Mouse (Mus musculus) MEL (cell line): ENCODE measurements around the gene Pms1. TPM values are rescaled to one million over a fixed set of nuclear protein-coding genes. Genes with fewer than 3 reads are reported as not detected.

Source experiments
- DNase-seq: peaks from one replicate; pipeline ENCODE4 v3.0.0; 2011; ENCODE audit warnings: low read depth, low spot score
- H3K27ac ChIP-seq: 2 replicates; pipeline ENCODE4 v1.5.1; 2012; ENCODE audit warnings: low read depth, mild to moderate bottlenecking, control low read depth, low read length, moderate library complexity; ENCODE audit not compliant: control insufficient read depth
- H3K27me3 ChIP-seq, 2 experiments: fragments of 150-350 bp in 1 of 2; sonication (generic) in 1 of 2; 2 replicates each; pipeline ENCODE4 v1.6.1; 2012; ENCODE audit warnings: low read length in 2 of 2, mild to moderate bottlenecking in 2 of 2, improper control_type of control experiment in 1 of 2, moderate library complexity in 1 of 2; ENCODE audit not compliant: insufficient read depth in 2 of 2, control insufficient read depth in 1 of 2
- H3K36me3 ChIP-seq, 2 experiments: 2 replicates each; pipeline ENCODE4 v1.6.1; 2012 to 2014; ENCODE audit warnings: low read length in 2 of 2, improper control_type of control experiment in 1 of 2, inconsistent platforms in 1 of 2, mild to moderate bottlenecking in 1 of 2; ENCODE audit not compliant: insufficient read depth in 2 of 2, control insufficient read depth in 1 of 2
- H3K4me1 ChIP-seq, 2 experiments: fragments of 150-350 bp in 1 of 2; sonication (generic) in 1 of 2; 2 replicates each; pipeline ENCODE4 v1.6.1; 2012; ENCODE audit warnings: low read length in 2 of 2, improper control_type of control experiment in 1 of 2, mild to moderate bottlenecking in 1 of 2; ENCODE audit not compliant: insufficient read depth in 2 of 2, control insufficient read depth in 1 of 2
- H3K4me3 ChIP-seq, 2 experiments: fragments of 150-350 bp in 1 of 2; sonication (generic) in 1 of 2; 2 replicates each; pipeline ENCODE4 v1.5.1; 2012; ENCODE audit warnings: low read depth in 2 of 2, low read length in 2 of 2, mild to moderate bottlenecking in 2 of 2, moderate library complexity in 2 of 2, control low read depth in 1 of 2, improper control_type of control experiment in 1 of 2; ENCODE audit not compliant: control insufficient read depth in 1 of 2, insufficient read depth in 1 of 2
- H3K79me2 ChIP-seq: 2 replicates; pipeline ENCODE4 v1.6.1; 2012; ENCODE audit warnings: mild to moderate bottlenecking, low read length, moderate library complexity; ENCODE audit not compliant: control insufficient read depth, poor library complexity, insufficient read depth
- H3K9ac ChIP-seq: 2 replicates; pipeline ENCODE4 v1.6.1; 2012; ENCODE audit warnings: low read depth, mild to moderate bottlenecking, control low read depth, low read length, moderate library complexity; ENCODE audit not compliant: control insufficient read depth, poor library complexity, severe bottlenecking
- H3K9me3 ChIP-seq: fragments of 150-350 bp; sonication (generic); replicated peaks from 2 replicates; pipeline ENCODE4 v1.6.1; 2012; ENCODE audit warnings: mild to moderate bottlenecking, low read length, improper control_type of control experiment, moderate library complexity; ENCODE audit not compliant: insufficient read depth
- BHLHE40 ChIP-seq: IDR thresholded peaks from 2 replicates; pipeline ENCODE4 v1.6.1; 2012; ENCODE audit warnings: low read depth, mild to moderate bottlenecking, inconsistent platforms, low read length, improper control_type of control experiment, borderline replicate concordance
- CHD2 ChIP-seq: IDR thresholded peaks from 2 replicates; pipeline ENCODE4 v1.6.1; 2011; ENCODE audit warnings: low read length, improper control_type of control experiment
- CTCF ChIP-seq, 3 experiments: IDR thresholded peaks in 2 of 3; conservative IDR thresholded peaks in 1 of 3; 2 replicates each; pipeline ENCODE4 v1.5.1; 2011 to 2012; ENCODE audit warnings: low read length in 3 of 3, low read depth in 2 of 3, mild to moderate bottlenecking in 2 of 3, improper control_type of control experiment in 1 of 3, inconsistent platforms in 1 of 3, mixed read lengths in 1 of 3, moderate library complexity in 1 of 3; ENCODE audit not compliant: control insufficient read depth in 1 of 3, insufficient read depth in 1 of 3, poor library complexity in 1 of 3, severe bottlenecking in 1 of 3
- EP300 ChIP-seq, 2 experiments: IDR thresholded peaks; 2 replicates each; pipeline ENCODE4 v1.6.1; 2011; ENCODE audit warnings: improper control_type of control experiment in 2 of 2, low read length in 2 of 2, low read depth in 1 of 2, mild to moderate bottlenecking in 1 of 2
- ETS1 ChIP-seq: IDR thresholded peaks from 2 replicates; pipeline ENCODE4 v1.6.1; 2012; ENCODE audit warnings: low read depth, mild to moderate bottlenecking, inconsistent platforms, low read length, improper control_type of control experiment, moderate library complexity
- HCFC1 ChIP-seq: IDR thresholded peaks from 2 replicates; pipeline ENCODE4 v1.6.1; 2012; ENCODE audit warnings: low read depth, mild to moderate bottlenecking, inconsistent platforms, low read length, improper control_type of control experiment, moderate library complexity
- MAZ ChIP-seq: IDR thresholded peaks from 2 replicates; pipeline ENCODE4 v1.6.1; 2012; ENCODE audit warnings: low read depth, mild to moderate bottlenecking, inconsistent platforms, low read length, improper control_type of control experiment
- MEF2A ChIP-seq: IDR thresholded peaks from 2 replicates; pipeline ENCODE4 v1.6.1; 2014; ENCODE audit warnings: low read depth, mild to moderate bottlenecking, inconsistent platforms, low read length, improper control_type of control experiment; ENCODE audit not compliant: poor library complexity, insufficient replicate concordance, severe bottlenecking; ENCODE audit errors: extremely low read depth
- RAD21 ChIP-seq: IDR thresholded peaks from 2 replicates; pipeline ENCODE4 v1.6.1; 2011; ENCODE audit warnings: mild to moderate bottlenecking, low read depth, low read length, improper control_type of control experiment
- SMC3 ChIP-seq: IDR thresholded peaks from 2 replicates; pipeline ENCODE4 v1.6.1; 2011; ENCODE audit warnings: low read depth, low read length, improper control_type of control experiment
- TBP ChIP-seq: IDR thresholded peaks from 2 replicates; pipeline ENCODE4 v1.8.0; 2011; ENCODE audit warnings: low read depth, low read length, improper control_type of control experiment
- USF1 ChIP-seq: IDR thresholded peaks from 2 replicates; pipeline ENCODE4 v1.6.1; 2014; ENCODE audit warnings: low read depth, mild to moderate bottlenecking, inconsistent platforms, low read length, improper control_type of control experiment, moderate library complexity
- USF2 ChIP-seq, 2 experiments: IDR thresholded peaks; 2 replicates each; pipeline ENCODE4 v1.6.1; 2011 to 2012; ENCODE audit warnings: improper control_type of control experiment in 2 of 2, low read length in 2 of 2, borderline replicate concordance in 1 of 2, inconsistent platforms in 1 of 2, low read depth in 1 of 2, mild to moderate bottlenecking in 1 of 2; ENCODE audit not compliant: insufficient read depth in 1 of 2
- ZC3H11A ChIP-seq: IDR thresholded peaks from 2 replicates; pipeline ENCODE4 v1.6.1; 2012; ENCODE audit warnings: low read depth, mild to moderate bottlenecking, inconsistent platforms, low read length, improper control_type of control experiment
- polyA plus RNA-seq, 2 experiments: library from polyadenylated mRNA; stranded (reverse) in 1 of 2; unstranded in 1 of 2; fragments of >175 nt in 1 of 2; fragments of >200 nt in 1 of 2; gene quantifications; 2 replicates each; pipeline versions ENCODE4 v1.2.1 to v1.2.4; 2012; ENCODE audit warnings: low replicate concordance in 2 of 2, low read depth in 1 of 2; ENCODE audit not compliant: insufficient read length in 2 of 2, insufficient read depth in 1 of 2, missing spikeins in 1 of 2
- total RNA-seq: library from RNA; depleted of rRNA; stranded (reverse); fragments of 300-350 nt; gene quantifications from 2 replicates; pipeline ENCODE4 v1.2.3, GENCODE M21; 2012; rRNA removed

Pms1 gene
- total and polyA plus RNA-seq, 3 experiments = 9.5 to 13.4 TPM; not detected in 1

GRCm38 (mm10) chr1:53157715-53158114 lies 139.1 kb downstream of the Pms1 start:
- no peaks in the 10 kb centered on the region for H3K27me3 ChIP-seq
- H3K4me3 ChIP-seq = no peak overlapping the region
- no peak overlapping the region for H3K9ac ChIP-seq
- H3K4me1 ChIP-seq = no peaks in the 10 kb centered on the region
- H3K9me3 ChIP-seq = no peaks in the 10 kb centered on the region
- TF ChIP-seq CTCF (IDR thresholded peaks at IDR 0.05 in 2 of 3, conservative IDR thresholded peaks at IDR 0.05 in 1 of 3; ENCODE audit: control insufficient read depth in 1 of 3, insufficient read depth in 1 of 3, low read depth in 2 of 3, low read length in 3 of 3, poor library complexity in 1 of 3, severe bottlenecking in 1 of 3) = no peak
- no peak for TF ChIP-seq USF2 (IDR thresholded peaks at IDR 0.05; ENCODE audit: borderline replicate concordance in 1 of 2, insufficient read depth in 1 of 2, low read depth in 1 of 2, low read length in 2 of 2)
- no peak for TF ChIP-seq MEF2A
- no peak for TF ChIP-seq TBP
- TF ChIP-seq ETS1 = no peak
- no peak for TF ChIP-seq MAZ
- no peak for TF ChIP-seq HCFC1
- TF ChIP-seq EP300 (IDR thresholded peaks at IDR 0.05; ENCODE audit: low read depth in 1 of 2, low read length in 2 of 2) = no peak
- TF ChIP-seq BHLHE40 = no peak
- no peak for TF ChIP-seq RAD21
- TF ChIP-seq CHD2 = no peak
- no peak for TF ChIP-seq SMC3
- TF ChIP-seq ZC3H11A = no peak
- TF ChIP-seq USF1 = no peak
- no peaks in the 10 kb centered on the region for H3K36me3 ChIP-seq
- H3K27ac ChIP-seq = no peak overlapping the region
- DNase-seq = no peak
- no peaks in the 10 kb centered on the region for H3K79me2 ChIP-seq

Other genes with a start within 250 kb of the Pms1 start
- not detected in 2 replicates for gene Mstn, start 235.4 kb downstream of the Pms1 start, total RNA-seq
- not detected for gene Mstn, start 235.4 kb downstream of the Pms1 start, polyA plus RNA-seq
- gene 1700019A02Rik, start 109.4 kb downstream of the Pms1 start, total RNA-seq = not detected in 2 replicates
- not detected for gene 1700019A02Rik, start 109.4 kb downstream of the Pms1 start, polyA plus RNA-seq
- 26.0 and 31.0 TPM in 2 replicates for gene Ormdl1, start 77 bp upstream of the Pms1 start, total RNA-seq
- gene Ormdl1, start 77 bp upstream of the Pms1 start, polyA plus RNA-seq = 100 to 1,000 TPM in 1 of 2 experiments, 10 to 100 TPM in 1; 19.9 to 128 TPM
- not detected in 2 replicates for gene Gm28778, start 93 bp upstream of the Pms1 start, total RNA-seq
- 1 to 10 TPM in 1 of 2 experiments, not detected in 1; 2.0 TPM for gene Gm28778, start 93 bp upstream of the Pms1 start, polyA plus RNA-seq
- 14.1 and 16.0 TPM in 2 replicates for gene Osgepl1, start 16.6 kb upstream of the Pms1 start, total RNA-seq
- gene Osgepl1, start 16.6 kb upstream of the Pms1 start, polyA plus RNA-seq = 10 to 100 TPM in 1 of 2 experiments, not detected in 1; 14.5 TPM
- not detected in 2 replicates for gene Asdurf, start 55.6 kb upstream of the Pms1 start, total RNA-seq
- not detected for gene Asdurf, start 55.6 kb upstream of the Pms1 start, polyA plus RNA-seq
- not detected in 2 replicates for gene Gm28551, start 55.6 kb upstream of the Pms1 start, total RNA-seq
- under 1 TPM in 1 of 2 experiments, not detected in 1; 0.46 TPM for gene Gm28551, start 55.6 kb upstream of the Pms1 start, polyA plus RNA-seq
- gene Asnsd1, start 55.7 kb upstream of the Pms1 start, total RNA-seq = 62.2 and 64.5 TPM in 2 replicates
- gene Asnsd1, start 55.7 kb upstream of the Pms1 start, polyA plus RNA-seq = 10 to 100 TPM in 1 of 2 experiments, not detected in 1; 79.7 TPM